In genomic region chr5:144761161-144761868, GRCm38 (mm10) we compare ENCODE assay signal across 7 mouse cellular contexts. TPM values are rescaled to one million over a fixed set of nuclear protein-coding genes. Genes with fewer than 3 reads are reported as not detected.
DNase-seq lines count a peak whose midpoint lies in the region; ATAC-seq and TF ChIP-seq lines count a peak whose summit lies in the region.

TSS of gene Tmem130 (minus strand) at chr5:144761818.

- TF ChIP-seq CTCF in ES-Bruce4 (IDR thresholded peaks at IDR 0.05; ENCODE audit: low read depth, low read length): no peak

- under 1% methylated on average over 38 of the region's 38 CpGs for WGBS in embryonic facial prominence, embryonic 12.5 days
- 2% methylated on average over 38 of the region's 38 CpGs for WGBS in intestine, embryonic 16.5 days
- WGBS in limb, embryonic 10.5 days: 2% methylated on average over 38 of the region's 38 CpGs
- WGBS in neural tube, embryonic 15.5 days: 1% methylated on average over 38 of the region's 38 CpGs

- H3K4me3 ChIP-seq in ES-Bruce4 (ENCODE audit: low read depth, low read length): peak within 1 kb of the TSS; percentile 65
- peak within 1 kb of the TSS; percentile 35 for H3K4me3 ChIP-seq in embryonic facial prominence, embryonic 12.5 days
- H3K4me3 ChIP-seq in intestine, embryonic 16.5 days (ENCODE audit: low read length): peak within 1 kb of the TSS; percentile 38
- peak within 1 kb of the TSS; percentile 46 for H3K4me3 ChIP-seq in limb, embryonic 10.5 days
- H3K4me3 ChIP-seq in neural tube, embryonic 15.5 days (replicated peaks): peak within 1 kb of the TSS; percentile 58

- H3K27ac ChIP-seq in ES-Bruce4 (ENCODE audit: insufficient read depth, low read length): no peak within 1 kb of the TSS
- no peak within 1 kb of the TSS for H3K27ac ChIP-seq in embryonic facial prominence, embryonic 12.5 days
- no peak within 1 kb of the TSS for H3K27ac ChIP-seq in intestine, embryonic 16.5 days (ENCODE audit: low read length)
- no peak within 1 kb of the TSS for H3K27ac ChIP-seq in limb, embryonic 10.5 days
- peak within 1 kb of the TSS; percentile 88 for H3K27ac ChIP-seq in neural tube, embryonic 15.5 days (replicated peaks)

- peak; percentile 61 for DNase-seq in adrenal gland, postnatal 10 days
- DNase-seq in limb, embryonic 10.5 days (ENCODE audit: low spot score): peak; percentile 49
- no peak for DNase-seq in thymus, adult 18-20 months

- peak within 1 kb of the TSS; percentile 64 for H3K4me2 ChIP-seq in embryonic facial prominence, embryonic 12.5 days (replicated peaks)
- peak within 1 kb of the TSS; percentile 66 for H3K4me2 ChIP-seq in intestine, embryonic 16.5 days (ENCODE audit: low read depth, low read length)
- peak within 1 kb of the TSS; percentile 53 for H3K4me2 ChIP-seq in neural tube, embryonic 15.5 days

- H3K36me3 ChIP-seq in ES-Bruce4 (ENCODE audit: control insufficient read depth, insufficient read depth, low read length, poor library complexity, severe bottlenecking): no peaks in the 10 kb centered on the region
- no peaks in the 10 kb centered on the region for H3K36me3 ChIP-seq in embryonic facial prominence, embryonic 12.5 days
- no peaks in the 10 kb centered on the region for H3K36me3 ChIP-seq in intestine, embryonic 16.5 days (ENCODE audit: control insufficient read depth, insufficient read depth, low read length)
- no peaks in the 10 kb centered on the region for H3K36me3 ChIP-seq in limb, embryonic 10.5 days
- no peaks in the 10 kb centered on the region for H3K36me3 ChIP-seq in neural tube, embryonic 15.5 days

- no peaks in the 10 kb centered on the region for H3K27me3 ChIP-seq in ES-Bruce4 (ENCODE audit: control insufficient read depth, insufficient read depth, low read length, poor library complexity, severe bottlenecking)
- H3K27me3 ChIP-seq in embryonic facial prominence, embryonic 12.5 days: peaks cover 27% of the 10 kb centered on the region
- H3K27me3 ChIP-seq in intestine, embryonic 16.5 days (replicated peaks; ENCODE audit: control insufficient read depth, insufficient read depth, low read length): peaks cover 15% of the 10 kb centered on the region
- H3K27me3 ChIP-seq in limb, embryonic 10.5 days (ENCODE audit: low read depth, poor library complexity, severe bottlenecking): peaks cover 49% of the 10 kb centered on the region
- H3K27me3 ChIP-seq in neural tube, embryonic 15.5 days (replicated peaks): no peaks in the 10 kb centered on the region

- 0 out of 2 replicates have a peak, but pooled peaks have one; percentile 23 for ATAC-seq in embryonic facial prominence, embryonic 12.5 days (ENCODE audit: insufficient number of reproducible peaks, insufficient read depth, low FRiP score, low TSS enrichment)
- ATAC-seq in intestine, embryonic 16.5 days: peak; percentile 86
- ATAC-seq in neural tube, embryonic 15.5 days (ENCODE audit: low FRiP score): peak; percentile 93

- TF ChIP-seq EP300 in ES-Bruce4 (IDR thresholded peaks at IDR 0.05; ENCODE audit: insufficient read depth, low read depth, low read length): no peak

- peaks cover 4% of the 10 kb centered on the region for H3K4me1 ChIP-seq in ES-Bruce4 (ENCODE audit: control insufficient read depth, insufficient read depth, low read length)
- peaks cover 8% of the 10 kb centered on the region; the same call in 1 of the 2 replicates for H3K4me1 ChIP-seq in embryonic facial prominence, embryonic 12.5 days
- H3K4me1 ChIP-seq in intestine, embryonic 16.5 days (ENCODE audit: control insufficient read depth, insufficient read depth, low read length): peaks cover 8% of the 10 kb centered on the region
- H3K4me1 ChIP-seq in limb, embryonic 10.5 days: peaks cover 12% of the 10 kb centered on the region
- peaks cover 31% of the 10 kb centered on the region for H3K4me1 ChIP-seq in neural tube, embryonic 15.5 days

- H3K9me3 ChIP-seq in ES-Bruce4 (replicated peaks; ENCODE audit: control insufficient read depth, insufficient read depth, low read length, poor library complexity, severe bottlenecking): no peaks in the 10 kb centered on the region
- H3K9me3 ChIP-seq in embryonic facial prominence, embryonic 12.5 days: no peaks in the 10 kb centered on the region
- no peaks in the 10 kb centered on the region for H3K9me3 ChIP-seq in intestine, embryonic 16.5 days (ENCODE audit: control insufficient read depth, low read length)
- no peaks in the 10 kb centered on the region for H3K9me3 ChIP-seq in limb, embryonic 10.5 days (replicated peaks)
- no peaks in the 10 kb centered on the region for H3K9me3 ChIP-seq in neural tube, embryonic 15.5 days (replicated peaks)

- H3K9ac ChIP-seq in ES-Bruce4 (ENCODE audit: low read depth, poor library complexity, severe bottlenecking): no peak within 1 kb of the TSS
- H3K9ac ChIP-seq in embryonic facial prominence, embryonic 12.5 days: peak within 1 kb of the TSS; percentile 31
- H3K9ac ChIP-seq in intestine, embryonic 16.5 days (ENCODE audit: low read depth, low read length): peak within 1 kb of the TSS; percentile 33
- peak within 1 kb of the TSS; percentile 66 for H3K9ac ChIP-seq in neural tube, embryonic 15.5 days (replicated peaks)

- no peak for TF ChIP-seq POLR2A in ES-Bruce4 (IDR thresholded peaks at IDR 0.05; ENCODE audit: insufficient read depth, low read length)

RNA-seq across cellular contexts. Expression of gene Tmem130, which starts in this region (rescaled TPM):
- 1.8 and 2.9 TPM in 2 replicates for polyA plus RNA-seq in ES-Bruce4 (2011; ENCODE audit: insufficient read depth, insufficient read length, low read depth, missing spikeins)
- total RNA-seq in adrenal gland, postnatal 10 days (2021): 10 to 100 TPM; 24.8 to 25.9 TPM
- 1.7 and 4.6 TPM in 2 replicates for polyA plus RNA-seq in embryonic facial prominence, embryonic 12.5 days (2016; fragmentation: Nextera tagmentation; extraction: Ambion mirVana)
- 2.6 and 3.2 TPM in 2 replicates for polyA plus RNA-seq in intestine, embryonic 16.5 days (2015; fragmentation: Nextera tagmentation; extraction: Ambion mirVana)
- polyA plus RNA-seq in limb, embryonic 10.5 days (2016; fragmentation: Nextera tagmentation; extraction: Ambion mirVana): 0.11 and 0.16 TPM in 2 replicates
- 359 and 415 TPM in 2 replicates for polyA plus RNA-seq in neural tube, embryonic 15.5 days (2015; fragmentation: Nextera tagmentation; extraction: Ambion mirVana)

Comparison
In these comparisons a context has a peak if more than half of its experiments do, and no peak if none do; other contexts are left out.
1. RNA of gene Tmem130 (polyA plus RNA-seq): 359 to 415 TPM in neural tube, embryonic 15.5 days; 2.6 to 3.2 TPM in intestine, embryonic 16.5 days, 1.8 to 2.9 TPM in ES-Bruce4, 1.7 to 4.6 TPM in embryonic facial prominence, embryonic 12.5 days and 0.11 to 0.16 TPM in limb, embryonic 10.5 days; every median in the first group is over 10 times any median in the second.
2. Peak in DNase-seq and H3K4me3 ChIP-seq in limb, embryonic 10.5 days; RNA of the gene not detected or under 1 TPM.
3. ATAC-seq: peak in every context shown above with its lines; median percentile 93 in neural tube, embryonic 15.5 days; 86 in intestine, embryonic 16.5 days; 23 in embryonic facial prominence, embryonic 12.5 days.
4. Peak in every context shown above with its lines, with median percentiles within 50 percentile points of each other: H3K4me3 ChIP-seq and H3K4me2 ChIP-seq.